Mouse (Mus musculus): Measurements from ENCODE around the gene Abcc8. TPM values are rescaled to one million over a fixed set of nuclear protein-coding genes. Genes with fewer than 3 reads are reported as not detected.

The Abcc8 gene
- total RNA-seq, 2 experiments from 2014 or later: 3.3 to 4.4 TPM

GRCm38 (mm10) chr7:46060688-46061087 lies 119.1 kb downstream of the Abcc8 start:
- no peak for DNase-seq (ENCODE audit: low spot score in 2 of 2)

DNA sequence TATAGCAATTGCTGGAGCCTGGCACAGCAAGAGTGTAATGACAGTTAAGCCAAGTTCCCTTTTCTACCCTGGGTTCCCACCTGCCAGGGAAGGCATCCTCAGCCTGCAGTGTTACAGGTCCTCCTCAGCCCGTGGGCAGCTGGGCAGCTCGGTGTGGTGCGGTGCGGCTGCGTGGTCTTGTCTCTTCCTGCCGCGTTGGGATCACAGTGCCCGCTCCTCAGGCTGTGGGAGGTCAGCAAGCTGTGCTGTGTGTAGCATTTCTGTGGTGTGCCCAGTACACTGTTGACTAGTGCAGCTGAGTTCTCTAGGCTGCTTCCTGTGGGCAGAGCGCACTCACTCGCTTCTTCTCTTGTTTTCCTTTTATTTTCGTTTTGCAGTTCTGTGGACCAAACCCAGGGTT lies 121.0 kb downstream of the Abcc8 start:
- no peak for DNase-seq (ENCODE audit: low spot score in 2 of 2)

Other genes starting within 250 kb of the Abcc8 start
- under 1 TPM in 1 of 2 experiments, not detected in 1; 0.10 TPM for gene Abcc6, start 149.7 kb downstream of the Abcc8 start, total RNA-seq (2021)
- gene Nomo1, start 146.3 kb downstream of the Abcc8 start, total RNA-seq (2021): 10 to 100 TPM; 64.2 to 67.0 TPM
- gene Kcnj11, start 79.3 kb downstream of the Abcc8 start, total RNA-seq (2021): 1 to 10 TPM; 2.8 to 4.6 TPM
- gene Ush1c, start 58.5 kb upstream of the Abcc8 start, total RNA-seq (2021): 1 to 10 TPM; 1.7 to 4.5 TPM
- 1 to 10 TPM in 1 of 2 experiments, not detected in 1; 3.0 TPM for gene Otog, start 61.0 kb upstream of the Abcc8 start, total RNA-seq (2021)
- not detected for gene Myod1, start 196.4 kb upstream of the Abcc8 start, total RNA-seq (2021)
- under 1 TPM; 0.19 to 0.36 TPM for gene Kcnc1, start 216.5 kb upstream of the Abcc8 start, total RNA-seq (2021)